Mouse (Mus musculus): Measurements from ENCODE around the gene Rtn3.
"Not testable (repeated sequence)": the region's sequence is repeated elsewhere in the genome, so short reads cannot be mapped to it uniquely, and the experiment has no call there.

The Rtn3 gene

DNA sequence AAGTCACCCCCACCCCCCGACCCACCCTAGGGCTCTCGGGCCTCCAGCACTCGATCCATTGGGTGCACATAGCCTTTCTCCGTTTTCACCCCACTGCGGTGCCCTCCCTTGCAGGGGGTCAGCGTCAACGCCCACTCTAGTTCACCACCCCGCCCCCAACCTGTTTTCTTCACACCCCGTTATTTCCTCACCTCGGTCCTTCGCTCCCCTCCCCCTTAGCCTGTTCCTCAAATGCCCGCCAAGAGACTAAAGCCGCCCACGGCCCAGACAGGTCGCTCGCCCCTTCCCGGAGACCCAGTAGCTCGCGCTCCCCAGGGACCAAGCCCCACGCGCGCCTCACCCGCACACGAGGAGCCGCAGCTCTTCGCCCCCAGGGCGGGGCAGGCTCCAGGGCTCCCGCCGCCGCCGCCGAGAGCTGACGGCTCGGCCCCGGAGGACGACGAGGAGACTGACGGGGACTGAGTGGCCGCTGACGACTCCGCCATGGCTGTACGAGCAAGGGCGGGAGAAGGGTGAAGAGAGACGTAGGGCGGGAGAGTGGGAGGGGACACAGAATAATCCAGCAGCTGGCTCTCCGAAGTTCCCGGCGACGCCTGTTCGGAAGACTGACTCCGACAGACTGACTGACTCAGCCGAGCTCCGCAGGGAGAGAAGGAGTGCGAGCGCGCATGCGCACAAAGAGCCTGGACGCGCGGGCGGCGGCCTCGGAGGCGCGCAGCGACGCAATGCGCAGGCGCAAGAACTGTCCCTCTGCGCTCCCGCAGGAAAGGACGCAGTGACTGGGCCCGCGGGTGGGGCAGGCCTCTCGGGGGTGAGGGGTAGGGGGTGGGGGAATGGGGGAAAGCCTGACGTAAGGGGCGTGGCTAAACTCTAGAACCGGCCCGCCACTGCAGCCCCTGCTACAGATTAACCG is at the start of gene Rtn3:
Gene Rtn3, minus strand, starts transcription at position 683 of the 913 bp plus-strand sequence.
- DNase-seq (ENCODE audit: low read depth, low spot score), result peak; percentile 93

DNA sequence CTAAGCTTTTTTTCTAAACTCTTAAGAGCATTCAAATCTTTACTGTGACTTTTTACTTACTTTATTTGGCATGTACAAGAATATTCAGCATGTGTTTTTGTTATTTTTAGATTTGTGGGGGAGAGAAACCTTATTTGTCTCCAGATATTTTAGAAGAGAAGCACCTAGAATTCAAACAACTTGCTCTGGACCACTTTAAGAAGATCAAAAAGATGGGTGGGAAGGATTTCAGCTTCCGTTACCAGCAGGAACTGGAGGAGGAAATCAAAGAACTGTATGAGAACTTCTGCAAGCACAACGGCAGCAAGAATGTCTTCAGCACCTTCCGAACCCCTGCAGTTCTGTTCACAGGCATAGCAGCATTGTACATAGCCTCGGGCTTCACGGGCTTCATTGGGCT is 48.8 kb upstream of the Rtn3 start:
- DNase-seq (ENCODE audit: low read depth, low spot score), result no peak

DNA sequence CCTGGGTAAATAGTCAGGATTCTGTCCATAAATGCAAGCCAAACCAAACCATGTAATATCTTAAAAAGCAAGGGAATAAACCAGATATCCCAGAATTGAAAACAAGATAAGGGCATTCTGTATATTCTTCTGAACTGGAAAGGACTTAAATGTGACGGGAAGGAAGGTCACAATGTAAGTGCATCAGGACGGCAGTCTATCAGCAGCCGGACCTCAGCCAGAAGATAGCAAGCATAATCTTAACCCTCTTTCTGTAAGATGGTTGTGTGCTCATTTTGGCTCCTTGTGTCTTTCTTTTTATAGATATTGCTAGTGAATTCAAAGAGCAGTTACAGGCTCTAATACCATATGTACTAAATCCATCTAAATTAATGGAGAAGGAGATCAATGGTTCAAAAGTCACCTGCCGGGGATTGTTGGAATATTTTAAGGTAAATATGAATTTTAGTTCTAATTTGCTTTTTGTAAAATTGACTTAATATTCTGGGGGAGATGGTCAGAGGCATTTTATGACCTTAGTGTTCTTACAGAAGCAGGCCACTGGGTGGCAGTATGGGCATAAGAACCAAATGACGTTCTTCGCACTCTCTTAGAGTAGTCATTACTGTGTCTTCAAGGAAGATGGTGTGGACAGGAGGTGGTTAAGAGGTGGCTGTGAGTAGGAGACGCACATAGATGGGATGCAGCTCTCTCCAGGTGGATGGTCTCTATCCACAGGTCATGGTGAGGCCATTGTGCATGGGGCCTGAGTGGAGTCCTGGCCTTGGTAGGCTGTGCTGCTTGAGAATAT is 45.8 kb upstream of the Rtn3 start:
- DNase-seq (ENCODE audit: low read depth, low spot score), result peak; percentile 8

DNA sequence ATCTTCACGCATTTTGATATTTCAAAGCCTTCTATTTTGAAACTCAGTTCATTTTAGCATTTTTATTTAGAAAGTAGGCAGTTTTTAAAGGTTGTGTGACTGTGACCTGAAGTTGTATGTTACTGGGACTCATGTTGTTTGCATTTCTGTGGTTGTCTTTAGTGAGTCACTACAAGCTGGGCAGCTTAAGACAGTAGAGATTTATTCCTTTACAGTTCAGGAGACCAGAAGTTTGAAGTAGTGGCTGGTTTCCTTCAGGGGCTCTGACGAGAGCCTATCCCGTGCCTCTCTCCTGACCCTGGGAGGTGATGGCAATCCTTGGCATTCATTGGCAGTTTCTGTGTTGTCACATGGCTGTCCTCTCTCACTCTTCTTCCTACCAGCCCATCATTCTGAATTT is 41.8 kb upstream of the Rtn3 start:
- DNase-seq (ENCODE audit: low read depth, low spot score), result no peak

DNA sequence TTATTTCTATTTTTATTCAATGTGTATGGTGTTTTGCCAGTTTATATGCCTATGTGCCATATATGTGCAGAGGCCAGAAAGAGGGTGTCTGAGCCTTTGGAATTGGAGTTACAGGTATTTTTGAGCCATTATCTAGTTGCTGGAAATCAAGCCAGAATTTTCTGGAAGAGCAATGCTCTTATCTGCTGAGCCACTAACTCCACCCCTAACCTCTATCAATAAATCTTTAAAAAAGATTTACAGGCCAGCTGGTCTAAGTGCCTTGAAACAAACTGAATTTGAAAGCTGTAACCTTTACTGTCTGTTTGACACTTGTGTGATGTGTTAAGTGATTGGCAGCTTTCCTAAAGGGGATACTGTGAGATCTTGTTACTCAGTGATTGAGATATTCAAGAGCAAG is 40.7 kb upstream of the Rtn3 start:
- DNase-seq (ENCODE audit: low read depth, low spot score), result no peak

DNA sequence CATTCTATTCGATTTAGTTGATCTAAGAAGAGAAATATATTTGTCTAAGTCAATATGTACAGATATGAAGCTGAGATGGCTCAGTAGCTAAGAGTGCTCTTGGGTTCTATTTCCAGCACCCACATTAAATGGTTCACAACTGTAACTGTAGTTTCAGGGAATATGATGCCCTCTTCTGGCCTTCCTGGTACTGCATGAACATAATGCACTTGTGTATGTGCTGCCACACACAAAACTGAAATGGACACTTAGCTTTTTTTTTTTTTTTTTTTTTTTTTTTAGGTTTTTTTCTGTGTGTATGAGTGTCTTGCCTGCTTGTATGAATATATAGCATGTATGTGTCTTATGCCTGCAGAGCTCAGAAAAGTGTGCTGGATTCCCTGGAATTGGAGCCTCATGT is 40.2 kb upstream of the Rtn3 start:
- no peak for DNase-seq (ENCODE audit: low read depth, low spot score)

DNA sequence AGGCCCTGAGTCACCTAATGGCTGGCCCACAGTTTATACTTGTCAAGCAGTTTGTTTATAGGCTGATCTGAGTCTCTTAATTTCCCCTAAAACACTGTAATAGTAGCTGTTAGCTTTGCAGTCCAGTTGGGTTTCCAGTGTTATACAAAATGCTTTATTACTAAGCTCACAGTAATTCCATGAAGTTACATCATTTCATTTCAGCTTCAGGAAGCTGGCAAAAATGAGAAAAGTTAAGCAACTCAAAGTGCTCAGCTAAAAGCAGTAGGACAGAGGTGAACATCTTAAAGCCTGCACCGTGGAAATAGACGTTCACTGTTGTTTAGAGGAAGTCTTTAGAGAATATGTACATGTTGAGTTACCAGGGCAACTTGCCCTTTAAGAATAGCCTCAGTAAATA is 39.8 kb upstream of the Rtn3 start:
- no peak for DNase-seq (ENCODE audit: low read depth, low spot score)

DNA sequence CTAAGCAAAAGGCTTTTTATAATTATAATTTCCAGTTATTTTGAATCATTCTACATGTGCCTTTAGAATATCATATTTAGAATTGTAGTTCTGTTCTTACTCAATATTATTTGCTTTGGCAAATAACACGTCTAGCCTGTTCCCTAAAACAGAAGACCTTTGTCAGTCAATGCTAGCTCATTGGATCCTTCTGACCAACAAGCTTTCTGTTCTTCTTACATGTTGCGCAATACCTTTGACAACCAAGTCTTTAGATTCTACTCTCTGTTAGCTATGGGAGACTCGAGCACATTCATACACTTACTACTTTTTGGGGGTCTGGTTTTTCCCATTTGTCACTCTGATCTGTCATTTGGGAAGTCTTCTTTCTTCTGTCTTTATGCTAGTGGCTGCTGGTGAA is 38.5 kb upstream of the Rtn3 start:
- no peak for DNase-seq (ENCODE audit: low read depth, low spot score)

DNA sequence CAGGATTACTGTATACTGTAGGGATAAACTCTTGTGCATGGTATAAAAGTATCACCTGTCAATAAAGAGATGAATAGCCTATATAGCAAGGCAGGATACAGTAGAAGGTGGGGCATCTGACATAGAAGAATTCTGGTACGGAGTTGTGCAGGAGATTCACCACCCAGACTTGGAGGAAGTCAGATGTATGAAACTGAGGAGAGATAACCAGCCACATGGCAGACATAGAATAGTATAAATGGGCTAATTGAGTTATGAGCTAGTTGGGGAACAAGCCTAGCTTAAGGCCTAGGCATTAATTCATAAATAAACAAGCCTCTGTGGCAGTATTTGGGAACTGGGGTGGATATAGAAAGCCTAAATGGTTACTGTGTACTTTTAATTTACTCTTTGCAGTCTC is 33.4 kb upstream of the Rtn3 start:
- no peak for DNase-seq (ENCODE audit: low read depth, low spot score)

DNA sequence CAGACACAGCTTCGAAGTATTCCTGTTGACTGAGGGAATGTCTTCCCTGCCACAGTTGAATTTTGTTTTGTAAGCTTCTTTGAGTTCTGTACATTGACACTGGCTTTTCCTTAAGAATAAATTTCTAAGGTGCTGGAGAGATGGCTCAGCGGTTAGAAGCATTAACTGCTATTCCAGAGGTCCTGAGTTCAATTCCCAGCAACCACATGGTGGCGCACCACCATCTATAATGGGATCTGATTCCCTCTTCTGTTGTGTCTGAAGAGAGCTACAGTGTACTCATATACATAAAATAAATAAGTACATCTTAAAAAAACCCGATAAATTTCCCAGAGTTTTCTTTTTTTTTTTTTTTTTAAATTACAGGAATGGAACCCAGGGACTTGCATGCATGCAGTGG is 24.9 kb upstream of the Rtn3 start:
- DNase-seq (ENCODE audit: low read depth, low spot score), result no peak

DNA sequence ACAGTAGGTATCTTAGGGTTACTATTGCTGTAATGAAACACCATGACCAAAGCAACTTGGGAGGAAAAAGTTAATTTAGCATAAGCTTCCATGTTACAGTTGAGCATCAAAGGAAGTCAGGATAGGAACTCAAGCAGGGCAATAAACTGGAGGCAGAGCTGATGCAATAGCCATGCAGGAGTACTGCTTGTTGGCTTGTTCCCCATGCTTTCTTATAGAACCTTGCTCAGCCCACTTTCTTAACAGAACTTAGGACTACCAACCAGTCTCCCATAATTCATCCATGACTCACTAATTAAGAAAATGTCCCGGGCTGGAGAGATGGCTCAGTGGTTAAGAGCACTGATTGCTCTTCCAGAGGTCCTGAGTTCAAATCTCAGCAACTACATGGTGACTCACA is 23.2 kb upstream of the Rtn3 start:
- no peak for DNase-seq (ENCODE audit: low read depth, low spot score)

DNA sequence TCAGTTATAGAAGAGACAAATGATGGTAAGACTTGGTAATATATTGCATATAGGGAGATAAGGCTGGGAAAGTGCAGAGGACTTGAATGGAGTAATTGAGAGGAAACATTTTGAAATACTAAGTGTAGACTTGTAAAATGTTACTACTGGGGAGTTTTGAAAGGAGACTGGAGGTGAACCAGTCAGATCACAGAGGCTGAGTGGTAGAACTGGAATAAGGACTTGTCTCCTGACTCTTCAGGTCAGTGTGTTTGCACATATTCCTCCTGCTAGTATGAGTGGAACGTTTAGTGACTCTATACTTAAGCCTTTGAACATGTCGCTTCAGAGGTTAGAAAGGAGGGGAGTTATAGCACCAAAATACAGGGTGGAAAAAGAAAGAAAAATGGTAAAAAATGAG is 19.4 kb upstream of the Rtn3 start:
- no peak for DNase-seq (ENCODE audit: low read depth, low spot score)

DNA sequence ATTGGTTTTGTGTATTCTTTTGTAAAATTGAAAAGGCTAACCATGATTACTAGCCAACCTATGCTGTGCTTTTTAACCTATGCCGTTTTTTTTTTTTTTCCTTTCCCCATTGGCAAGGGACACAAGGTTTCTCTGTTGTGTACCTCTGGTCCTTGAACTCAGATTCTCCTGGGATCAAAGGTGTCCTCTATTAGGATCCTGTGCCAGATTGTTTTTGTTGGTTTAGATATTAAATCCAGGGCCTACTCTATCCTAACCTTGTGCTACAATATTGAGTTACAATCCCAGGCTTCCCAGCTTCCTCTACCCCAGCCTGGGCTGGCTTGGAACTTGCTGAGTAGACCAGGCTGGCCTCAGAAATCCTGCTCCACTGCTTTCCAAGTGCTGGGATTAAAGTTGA is 17.6 kb upstream of the Rtn3 start:
- no peak for DNase-seq (ENCODE audit: low read depth, low spot score)

DNA sequence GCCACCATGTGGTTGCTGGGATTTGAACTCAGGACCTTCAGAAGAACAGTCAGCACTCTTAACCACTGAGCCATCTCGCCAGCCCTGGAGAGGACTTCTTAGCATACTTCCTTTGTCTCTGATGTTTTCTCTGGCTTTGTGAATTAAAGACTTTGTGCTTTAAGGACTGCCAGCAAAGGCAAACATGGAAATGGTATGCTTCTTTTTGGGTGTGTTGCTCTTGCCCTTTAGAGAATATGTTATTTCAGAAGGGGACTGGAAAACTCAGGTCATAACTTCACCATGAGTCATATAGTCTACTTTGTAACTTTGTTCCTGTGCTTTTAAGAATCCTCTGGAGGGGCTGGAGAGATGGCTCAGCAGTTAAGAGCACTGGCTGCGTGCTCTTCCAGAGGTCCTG is 15.7 kb upstream of the Rtn3 start:
- no peak for DNase-seq (ENCODE audit: low read depth, low spot score)

DNA sequence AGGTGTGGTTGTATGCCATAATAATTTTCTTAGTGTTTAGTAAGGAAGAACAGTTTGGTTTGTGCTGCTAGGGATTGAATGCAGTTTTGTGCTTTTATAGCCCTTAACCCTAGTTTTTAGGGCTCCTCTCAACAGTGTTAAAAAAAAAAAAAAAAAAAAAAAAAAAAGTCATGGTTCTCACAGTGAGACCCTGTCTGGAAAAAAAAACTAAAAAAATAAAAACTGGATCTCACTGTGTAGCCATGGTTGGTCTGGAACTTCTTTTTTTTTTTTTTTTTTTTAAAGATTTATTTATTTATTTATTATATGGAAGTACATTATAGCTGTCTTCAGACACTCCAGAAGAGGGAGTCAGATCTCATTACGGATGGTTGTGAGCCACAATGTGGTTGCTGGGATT is 13.0 kb upstream of the Rtn3 start:
- not testable (repeated sequence) for DNase-seq (ENCODE audit: low read depth, low spot score)

DNA sequence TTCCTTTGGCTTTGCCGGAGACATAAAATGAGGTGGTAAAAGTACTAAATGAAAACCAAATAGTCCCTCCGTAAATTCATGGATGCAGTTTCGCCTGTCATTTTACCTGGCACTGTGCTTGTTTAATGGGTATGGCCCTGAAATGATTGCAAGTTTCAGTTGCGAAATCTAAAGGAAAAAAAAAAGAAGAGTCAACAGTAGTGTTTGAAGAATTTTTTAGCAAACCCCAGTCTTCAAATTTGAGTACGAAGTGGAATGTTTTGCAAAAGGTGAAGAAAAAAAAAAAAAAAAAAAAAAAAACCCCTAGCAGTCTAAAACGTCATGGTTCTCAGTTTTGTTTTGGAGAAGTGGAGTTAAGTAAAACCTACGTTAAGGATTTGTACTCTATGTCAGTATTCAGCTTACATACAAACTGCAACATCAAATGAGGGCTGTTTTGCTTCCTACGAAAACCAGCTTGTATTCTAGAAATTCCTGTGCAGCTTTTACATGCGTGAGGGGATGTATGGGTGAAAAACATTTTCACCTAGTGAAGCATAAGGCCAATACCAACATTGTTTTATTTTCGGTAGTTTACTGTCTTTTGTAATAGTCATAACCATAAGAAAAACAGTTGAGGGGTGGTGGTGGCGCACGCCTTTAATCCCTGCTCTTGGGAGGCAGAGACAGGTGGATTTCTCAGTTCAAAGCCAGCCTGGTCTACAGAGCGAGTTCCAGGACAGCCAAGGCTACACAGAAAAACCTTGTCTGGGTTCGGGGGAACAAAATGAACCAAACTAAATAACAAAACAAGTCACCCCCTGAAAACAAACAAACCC is 12.3 kb upstream of the Rtn3 start:
- DNase-seq (ENCODE audit: low read depth, low spot score), result no peak

DNA sequence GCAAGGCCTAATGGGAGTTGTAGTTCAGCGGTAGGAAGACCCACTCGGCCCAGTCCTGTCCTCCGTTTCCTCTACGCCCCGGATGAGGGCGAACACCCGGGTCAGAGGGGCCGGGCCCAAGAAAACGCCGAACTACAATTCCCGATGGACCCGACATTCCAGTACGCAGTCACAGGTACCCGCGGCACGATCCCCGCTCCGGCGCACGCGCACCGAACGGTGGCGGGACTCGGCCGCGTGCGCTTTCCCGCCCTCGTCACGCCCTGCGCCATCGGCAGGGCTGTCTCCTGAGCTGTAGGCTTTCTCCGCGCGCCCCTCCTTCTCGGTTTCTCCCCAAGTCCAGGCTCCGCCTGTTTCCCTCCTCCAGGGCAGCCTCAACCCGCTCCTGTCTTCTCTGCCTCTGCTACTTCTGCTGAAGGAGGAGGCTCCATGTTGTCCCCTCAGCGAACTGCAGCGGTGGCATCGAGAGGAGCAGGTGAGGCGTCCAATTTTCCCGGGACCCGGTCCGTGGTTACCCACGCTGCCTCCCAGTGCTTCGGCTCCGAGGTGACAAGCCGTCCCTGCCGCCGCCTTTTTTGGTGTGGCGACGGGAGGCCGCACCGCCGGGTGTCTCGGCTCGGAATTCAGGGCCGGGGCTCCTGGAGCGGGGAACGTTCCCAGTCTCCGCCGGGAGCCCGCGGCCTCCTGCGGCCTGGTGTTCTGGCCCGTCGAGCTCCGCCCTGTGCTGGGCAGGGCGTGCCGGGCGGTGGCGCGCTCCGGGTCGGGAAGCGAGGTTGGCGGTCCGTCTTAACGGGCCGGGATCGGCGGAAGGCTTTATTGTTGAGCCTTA is 11.3 kb upstream of the Rtn3 start:
- DNase-seq (ENCODE audit: low read depth, low spot score), result peak; percentile 92

DNA sequence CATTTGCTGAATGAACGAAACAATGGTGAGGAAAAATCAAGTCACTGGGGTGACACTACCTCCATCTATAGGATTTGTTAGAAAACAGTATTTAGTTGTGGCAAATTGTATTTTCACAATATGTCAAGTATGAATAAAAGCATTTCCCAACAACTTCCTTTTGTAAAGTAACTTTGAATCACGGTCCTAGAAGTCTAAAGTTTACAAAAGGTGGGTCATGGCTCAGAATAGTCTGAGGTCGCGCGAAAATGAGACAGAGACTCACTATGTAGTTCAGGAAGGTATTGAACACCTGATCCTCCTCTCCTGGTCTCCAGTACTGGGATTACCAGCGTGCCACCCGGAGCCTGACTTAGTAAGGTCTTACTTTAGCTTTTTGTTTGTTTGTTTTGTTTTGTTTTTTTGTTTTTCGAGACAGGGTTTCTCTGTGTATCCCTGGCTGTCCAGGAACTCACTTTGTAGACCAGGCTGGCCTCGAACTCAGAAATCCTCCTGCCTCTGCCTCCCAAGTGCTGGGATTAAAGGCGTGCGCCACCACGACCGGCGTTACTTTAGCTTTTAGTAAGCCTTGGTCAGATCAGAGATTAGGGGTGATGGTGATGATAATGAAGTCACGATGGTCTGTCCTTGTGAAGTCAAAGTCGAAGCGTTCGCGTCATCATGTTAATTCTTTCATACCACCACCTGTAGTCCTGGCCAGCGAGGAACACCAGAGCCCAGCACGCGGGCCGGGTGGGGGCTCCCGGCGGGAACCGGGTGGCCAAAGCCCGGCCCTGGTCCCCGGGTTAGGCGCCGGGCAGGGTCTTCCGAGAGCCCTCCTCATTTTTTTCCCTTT is 10.5 kb upstream of the Rtn3 start, which contains the start of gene Atl3:
Gene Atl3, plus strand, starts transcription at position 689 of the 835 bp plus-strand sequence.
- no peak for DNase-seq (ENCODE audit: low read depth, low spot score)

DNA sequence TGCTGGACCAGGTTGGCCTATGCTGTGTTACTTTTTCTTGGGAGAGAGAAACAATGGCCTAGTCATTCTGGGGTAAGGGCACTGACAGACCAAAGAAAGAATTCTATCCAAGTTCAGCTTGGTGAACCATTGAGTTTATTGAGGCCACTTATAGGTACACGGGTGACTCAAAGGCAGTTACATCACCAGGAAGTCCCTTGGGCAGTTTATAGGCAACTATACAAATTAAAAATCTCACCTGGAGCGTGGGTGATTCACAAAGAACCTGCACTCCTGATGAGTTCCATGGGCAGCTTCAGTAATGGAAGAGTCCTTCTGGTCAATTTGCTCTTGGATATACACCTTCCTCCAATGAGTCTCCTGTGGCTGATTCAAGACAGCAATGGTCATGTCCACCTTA is 9.6 kb upstream of the Rtn3 start:
- no peak for DNase-seq (ENCODE audit: low read depth, low spot score)

DNA sequence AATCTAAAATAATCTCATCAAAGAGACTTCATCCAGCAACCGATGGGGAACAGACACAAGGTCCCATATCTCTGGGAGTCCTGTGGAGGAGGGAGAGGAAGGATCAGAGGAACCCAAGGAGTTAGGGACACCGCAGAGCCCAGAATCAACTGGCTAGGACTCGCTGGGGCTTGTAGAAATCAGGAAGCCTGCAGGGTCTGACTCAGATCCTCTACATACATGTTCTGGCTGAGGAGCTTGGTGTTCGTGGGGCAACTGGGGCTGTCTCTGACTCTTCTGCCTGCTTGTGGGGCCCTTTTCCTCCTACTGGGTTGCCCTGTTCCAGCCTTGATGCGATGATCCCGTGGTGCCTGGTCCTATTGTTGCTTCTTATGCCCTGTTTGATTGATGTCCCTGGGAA is 8.9 kb upstream of the Rtn3 start:
- DNase-seq (ENCODE audit: low read depth, low spot score), result no peak

All from brain, embryonic 18.5 days (tissue).